Mouse (Mus musculus) CH12.LX (cell line): ENCODE results near the gene Ulk4. TPM values are rescaled to one million over a fixed set of nuclear protein-coding genes. Genes with fewer than 3 reads are reported as not detected.

Experiments used
- DNase-seq: peaks from one replicate; pipeline ENCODE4 v3.0.0-alpha.2; 2013; ENCODE audit errors: extremely low read depth
- H3K27ac ChIP-seq: 2 replicates; pipeline ENCODE4 v1.5.1; 2012; ENCODE audit warnings: low read depth, mild to moderate bottlenecking, control low read depth, moderate library complexity; ENCODE audit not compliant: insufficient read depth
- H3K27me3 ChIP-seq: replicated peaks from 2 replicates; pipeline ENCODE3; 2012; ENCODE audit warnings: inconsistent platforms
- H3K36me3 ChIP-seq, 2 experiments: replicated peaks in 1 of 2; 2 replicates each; pipeline versions ENCODE3 to v1.6.1; 2012; ENCODE audit warnings: inconsistent platforms in 1 of 2, low read length in 1 of 2, mild to moderate bottlenecking in 1 of 2, mixed read lengths in 1 of 2, moderate library complexity in 1 of 2; ENCODE audit not compliant: control insufficient read depth in 1 of 2, insufficient read depth in 1 of 2
- H3K4me1 ChIP-seq, 2 experiments: 2 replicates each; pipeline ENCODE4 v1.6.1; 2012; ENCODE audit warnings: inconsistent platforms in 1 of 2, moderate library complexity in 1 of 2; ENCODE audit not compliant: insufficient read depth in 2 of 2, control insufficient read depth in 1 of 2
- H3K4me2 ChIP-seq: 2 replicates; pipeline ENCODE4 v1.6.1; 2012; ENCODE audit warnings: low read depth, mild to moderate bottlenecking, control low read depth; ENCODE audit not compliant: poor library complexity, insufficient read depth, severe bottlenecking
- H3K4me3 ChIP-seq, 3 experiments: fragments of 150-350 bp in 1 of 3; sonication (generic) in 1 of 3; replicated peaks in 1 of 3; 2 replicates each; pipeline versions ENCODE3 to v1.5.1; 2011 to 2012; ENCODE audit warnings: low read depth in 2 of 3, low read length in 2 of 3, mild to moderate bottlenecking in 2 of 3, moderate library complexity in 2 of 3, control low read depth in 1 of 3, improper control_type of control experiment in 1 of 3, inconsistent platforms in 1 of 3, mixed read lengths in 1 of 3; ENCODE audit not compliant: poor library complexity in 1 of 3
- H3K79me2 ChIP-seq: replicated peaks from 2 replicates; pipeline ENCODE4 v1.6.1; 2012; ENCODE audit warnings: mild to moderate bottlenecking, moderate library complexity; ENCODE audit not compliant: control insufficient read depth, poor library complexity, insufficient read depth, severe bottlenecking; ENCODE audit errors: extremely low read depth
- H3K9ac ChIP-seq: 2 replicates; pipeline ENCODE4 v1.6.1; 2012; ENCODE audit warnings: low read depth, mild to moderate bottlenecking, control low read depth, moderate library complexity; ENCODE audit not compliant: insufficient read depth
- H3K9me3 ChIP-seq: replicated peaks from 2 replicates; pipeline ENCODE3; 2012; ENCODE audit warnings: low read length, inconsistent platforms, mixed read lengths
- BHLHE40 ChIP-seq: IDR thresholded peaks from 2 replicates; pipeline ENCODE4 v1.6.1; 2011; ENCODE audit warnings: mild to moderate bottlenecking, low read depth, low read length, improper control_type of control experiment
- CTCF ChIP-seq, 2 experiments: IDR thresholded peaks in 1 of 2; conservative IDR thresholded peaks in 1 of 2; 2 replicates each; pipeline ENCODE4 v1.5.1; 2011 to 2012; ENCODE audit warnings: low read depth in 2 of 2, low read length in 2 of 2, improper control_type of control experiment in 1 of 2, inconsistent platforms in 1 of 2, mild to moderate bottlenecking in 1 of 2, moderate library complexity in 1 of 2
- E2F4 ChIP-seq: IDR thresholded peaks from 2 replicates; pipeline ENCODE4 v1.6.1; 2011; ENCODE audit warnings: low read depth, low read length, improper control_type of control experiment; ENCODE audit not compliant: insufficient replicate concordance
- ELF1 ChIP-seq: IDR thresholded peaks from 2 replicates; pipeline ENCODE4 v1.6.1; 2014; ENCODE audit warnings: low read depth, mild to moderate bottlenecking, inconsistent platforms, low read length, improper control_type of control experiment
- EP300 ChIP-seq: IDR thresholded peaks from 2 replicates; pipeline ENCODE4 v1.6.1; 2011; ENCODE audit warnings: low read length, improper control_type of control experiment
- GABPA ChIP-seq: IDR thresholded peaks from 2 replicates; pipeline ENCODE4 v1.6.1; 2012; ENCODE audit warnings: low read depth, low read length, improper control_type of control experiment, inconsistent platforms; ENCODE audit not compliant: insufficient replicate concordance
- IRF4 ChIP-seq: IDR thresholded peaks from 2 replicates; pipeline ENCODE4 v1.6.1; 2014; ENCODE audit warnings: low read depth, mild to moderate bottlenecking, inconsistent platforms, low read length, improper control_type of control experiment
- JUN ChIP-seq: IDR thresholded peaks from 2 replicates; pipeline ENCODE4 v1.6.1; 2011; ENCODE audit warnings: low read depth, mild to moderate bottlenecking, low read length, improper control_type of control experiment, moderate library complexity; ENCODE audit not compliant: insufficient read depth
- MAFK ChIP-seq: IDR thresholded peaks from 2 replicates; pipeline ENCODE4 v1.6.1; 2011; ENCODE audit warnings: low read length, improper control_type of control experiment; ENCODE audit not compliant: insufficient replicate concordance
- MAZ ChIP-seq: IDR thresholded peaks from 2 replicates; pipeline ENCODE4 v1.6.1; 2012; ENCODE audit warnings: low read depth, mild to moderate bottlenecking, inconsistent platforms, low read length, improper control_type of control experiment, moderate library complexity
- MXI1 ChIP-seq: IDR thresholded peaks from 2 replicates; pipeline ENCODE4 v1.6.1; 2011; ENCODE audit warnings: mild to moderate bottlenecking, low read depth, low read length, improper control_type of control experiment
- NRF1 ChIP-seq: IDR thresholded peaks from 2 replicates; pipeline ENCODE4 v1.6.1; 2014; ENCODE audit warnings: low read depth, mild to moderate bottlenecking, inconsistent platforms, low read length, improper control_type of control experiment, moderate library complexity
- PAX5 ChIP-seq: IDR thresholded peaks from 2 replicates; pipeline ENCODE4 v1.6.1; 2012; ENCODE audit warnings: low read length, inconsistent platforms, mixed read lengths
- POLR2A ChIP-seq: IDR thresholded peaks from 2 replicates; pipeline ENCODE4 v1.6.1; 2011; ENCODE audit warnings: low read depth, mild to moderate bottlenecking, improper control_type of control experiment, low read length
- POLR2AphosphoS2 ChIP-seq: IDR thresholded peaks from 2 replicates; pipeline ENCODE4 v1.6.1; 2011; ENCODE audit warnings: low read depth, low read length, improper control_type of control experiment
- SIN3A ChIP-seq: IDR thresholded peaks from 2 replicates; pipeline ENCODE4 v1.6.1; 2012; ENCODE audit warnings: low read length, improper control_type of control experiment, inconsistent platforms
- SMC3 ChIP-seq: IDR thresholded peaks from 2 replicates; pipeline ENCODE4 v1.6.1; 2011; ENCODE audit warnings: low read depth, low read length, improper control_type of control experiment
- USF1 ChIP-seq: IDR thresholded peaks from 2 replicates; pipeline ENCODE4 v1.6.1; 2014; ENCODE audit warnings: low read depth, mild to moderate bottlenecking, inconsistent platforms, low read length, improper control_type of control experiment
- USF2 ChIP-seq: conservative IDR thresholded peaks from 2 replicates; pipeline ENCODE4 v1.6.1; 2011; ENCODE audit warnings: low read depth, low read length, improper control_type of control experiment
- ZMIZ1 ChIP-seq: IDR thresholded peaks from 2 replicates; pipeline ENCODE4 v1.6.1; 2012; ENCODE audit warnings: low read depth, mild to moderate bottlenecking, inconsistent platforms, low read length, improper control_type of control experiment
- dilution Hi-C: fragments of 300-500 bp; cut with MboI; formaldehyde crosslinking; loops from 2 replicates; pipeline ENCODE4 v1.14.3; 2020; ENCODE audit warnings: low sequenced_read_pairs; ENCODE audit not compliant: extremely low pct_unique_long_range_greater_than_20kb, extremely low pct_ligation_motif_present
- in situ Hi-C: fragments of 300-500 bp; cut with MboI; formaldehyde crosslinking; loops from 3 replicates; pipeline ENCODE4 v1.14.3; 2019; ENCODE audit warnings: low sequenced_read_pairs, low pct_ligation_motif_present, low pct_unique_long_range_greater_than_20kb, mixed read lengths
- polyA plus RNA-seq: library from polyadenylated mRNA; unstranded; fragments of >175 nt; gene quantifications from 2 replicates; pipeline ENCODE4 v1.2.1, GENCODE M21; 2012; ENCODE audit warnings: low read depth; ENCODE audit not compliant: insufficient read length
- total RNA-seq, 2 experiments: library from RNA; depleted of rRNA; stranded (reverse); fragments of 300-350 nt in 1 of 2; fragments of >200 nt in 1 of 2; gene quantifications; 2 replicates each; pipeline ENCODE4 v1.2.3; 2012 to 2014

Ulk4 gene
- total and polyA plus RNA-seq, 3 experiments = 1.6 to 25.8 (median 18.5) TPM

- TF ChIP-seq USF1 = no peak
These were observed at the start of gene Ulk4 (continued) for GRCm38 (mm10) chr9:121277118-121278060.

GRCm38 (mm10) chr9:121322034-121322433 lies 45.0 kb upstream of the Ulk4 start:
- no peak overlapping the region for H3K4me2 ChIP-seq
- H3K9ac ChIP-seq = no peak overlapping the region
- in situ Hi-C loops = no loop called here
- H3K27ac ChIP-seq = peak overlapping the region; percentile 54
- H3K36me3 ChIP-seq = peaks cover 12 to 37% of the 10 kb centered on the region in 2 experiments
- peak overlapping the region in 1 of 3 experiments; percentile 23 for H3K4me3 ChIP-seq
- H3K4me1 ChIP-seq = peaks cover 2 to 17% of the 10 kb centered on the region in 2 experiments; a peak in 3 of 4 replicates
- TF ChIP-seq SMC3 (no peak), MAFK (no peak), MAZ (no peak), IRF4 (no peak), ELF1 (no peak), MXI1 (no peak), EP300 (no peak), CTCF (conservative IDR thresholded peaks at IDR 0.05 in 1 of 2, IDR thresholded peaks at IDR 0.05 in 1 of 2; ENCODE audit: low read depth in 2 of 2, low read length in 2 of 2) (no peak), NRF1 (no peak), JUN (no peak), ZMIZ1 (no peak), POLR2A (no peak), USF2 (no peak), BHLHE40 (no peak), GABPA (no peak), E2F4 (no peak), PAX5 (no peak), SIN3A (no peak)
- dilution Hi-C loops = no loop called here
- H3K27me3 ChIP-seq = no peaks in the 10 kb centered on the region
- peaks cover 2% of the 10 kb centered on the region; the same call in 1 of the 2 replicates for H3K79me2 ChIP-seq
- DNase-seq = no peak
- H3K9me3 ChIP-seq = peaks cover 8% of the 10 kb centered on the region

GRCm38 (mm10) chr9:121321118-121321517 lies 44.1 kb upstream of the Ulk4 start:
- peaks cover 5% of the 10 kb centered on the region; the same call in 1 of the 2 replicates for H3K79me2 ChIP-seq
- H3K4me3 ChIP-seq = no peak overlapping the region
- H3K4me2 ChIP-seq = no peak overlapping the region
- no peak overlapping the region for H3K27ac ChIP-seq
- H3K9me3 ChIP-seq = peaks cover 8% of the 10 kb centered on the region
- dilution Hi-C loops = no loop called here
- DNase-seq = no peak
- peaks cover 12 to 37% of the 10 kb centered on the region in 2 experiments for H3K36me3 ChIP-seq
- in situ Hi-C loops = no loop called here
- no peaks in the 10 kb centered on the region for H3K27me3 ChIP-seq
- no peak overlapping the region for H3K9ac ChIP-seq
- peaks cover 9 to 27% of the 10 kb centered on the region in 2 experiments for H3K4me1 ChIP-seq
- TF ChIP-seq POLR2AphosphoS2 (peak; percentile 47; the same call in 1 of the 2 replicates), NRF1 (no peak)
